Mouse (Mus musculus) MEL (cell line): ENCODE results near the gene Naa80. TPM values are rescaled to one million over a fixed set of nuclear protein-coding genes. Genes with fewer than 3 reads are reported as not detected.

Experiments used
- DNase-seq: peaks from one replicate; pipeline ENCODE4 v3.0.0; 2011; ENCODE audit warnings: low read depth, low spot score
- H3K27ac ChIP-seq: 2 replicates; pipeline ENCODE4 v1.5.1; 2012; ENCODE audit warnings: low read depth, mild to moderate bottlenecking, control low read depth, low read length, moderate library complexity; ENCODE audit not compliant: control insufficient read depth
- H3K27me3 ChIP-seq, 2 experiments: fragments of 150-350 bp in 1 of 2; sonication (generic) in 1 of 2; 2 replicates each; pipeline ENCODE4 v1.6.1; 2012; ENCODE audit warnings: low read length in 2 of 2, mild to moderate bottlenecking in 2 of 2, improper control_type of control experiment in 1 of 2, moderate library complexity in 1 of 2; ENCODE audit not compliant: insufficient read depth in 2 of 2, control insufficient read depth in 1 of 2
- H3K36me3 ChIP-seq, 2 experiments: 2 replicates each; pipeline ENCODE4 v1.6.1; 2012 to 2014; ENCODE audit warnings: low read length in 2 of 2, improper control_type of control experiment in 1 of 2, inconsistent platforms in 1 of 2, mild to moderate bottlenecking in 1 of 2; ENCODE audit not compliant: insufficient read depth in 2 of 2, control insufficient read depth in 1 of 2
- H3K4me1 ChIP-seq, 2 experiments: fragments of 150-350 bp in 1 of 2; sonication (generic) in 1 of 2; 2 replicates each; pipeline ENCODE4 v1.6.1; 2012; ENCODE audit warnings: low read length in 2 of 2, improper control_type of control experiment in 1 of 2, mild to moderate bottlenecking in 1 of 2; ENCODE audit not compliant: insufficient read depth in 2 of 2, control insufficient read depth in 1 of 2
- H3K4me3 ChIP-seq, 2 experiments: fragments of 150-350 bp in 1 of 2; sonication (generic) in 1 of 2; 2 replicates each; pipeline ENCODE4 v1.5.1; 2012; ENCODE audit warnings: low read depth in 2 of 2, low read length in 2 of 2, mild to moderate bottlenecking in 2 of 2, moderate library complexity in 2 of 2, control low read depth in 1 of 2, improper control_type of control experiment in 1 of 2; ENCODE audit not compliant: control insufficient read depth in 1 of 2, insufficient read depth in 1 of 2
- H3K79me2 ChIP-seq: 2 replicates; pipeline ENCODE4 v1.6.1; 2012; ENCODE audit warnings: mild to moderate bottlenecking, low read length, moderate library complexity; ENCODE audit not compliant: control insufficient read depth, poor library complexity, insufficient read depth
- H3K9ac ChIP-seq: 2 replicates; pipeline ENCODE4 v1.6.1; 2012; ENCODE audit warnings: low read depth, mild to moderate bottlenecking, control low read depth, low read length, moderate library complexity; ENCODE audit not compliant: control insufficient read depth, poor library complexity, severe bottlenecking
- H3K9me3 ChIP-seq: fragments of 150-350 bp; sonication (generic); replicated peaks from 2 replicates; pipeline ENCODE4 v1.6.1; 2012; ENCODE audit warnings: mild to moderate bottlenecking, low read length, improper control_type of control experiment, moderate library complexity; ENCODE audit not compliant: insufficient read depth
- CHD1 ChIP-seq: IDR thresholded peaks from 2 replicates; pipeline ENCODE4 v1.6.1; 2012; ENCODE audit warnings: low read depth, mild to moderate bottlenecking, inconsistent platforms, low read length, improper control_type of control experiment
- E2F4 ChIP-seq: IDR thresholded peaks from 2 replicates; pipeline ENCODE4 v1.6.1; 2011; ENCODE audit warnings: low read depth, low read length, improper control_type of control experiment, borderline replicate concordance
- ELF1 ChIP-seq: IDR thresholded peaks from 2 replicates; pipeline ENCODE4 v1.6.1; 2014; ENCODE audit warnings: low read depth, mild to moderate bottlenecking, inconsistent platforms, low read length, improper control_type of control experiment, moderate library complexity
- EP300 ChIP-seq, 2 experiments: IDR thresholded peaks; 2 replicates each; pipeline ENCODE4 v1.6.1; 2011; ENCODE audit warnings: improper control_type of control experiment in 2 of 2, low read length in 2 of 2, low read depth in 1 of 2, mild to moderate bottlenecking in 1 of 2
- JUND ChIP-seq: IDR thresholded peaks from 2 replicates; pipeline ENCODE4 v1.6.1; 2011; ENCODE audit warnings: low read depth, mild to moderate bottlenecking, improper control_type of control experiment, low read length
- MAFK ChIP-seq: IDR thresholded peaks from 2 replicates; pipeline ENCODE4 v1.6.1; 2011; ENCODE audit warnings: low read depth, mild to moderate bottlenecking, low read length, improper control_type of control experiment, borderline replicate concordance
- MAX ChIP-seq: IDR thresholded peaks from 2 replicates; pipeline ENCODE4 v1.6.1; 2011; ENCODE audit warnings: low read length, improper control_type of control experiment
- MEF2A ChIP-seq: IDR thresholded peaks from 2 replicates; pipeline ENCODE4 v1.6.1; 2014; ENCODE audit warnings: low read depth, mild to moderate bottlenecking, inconsistent platforms, low read length, improper control_type of control experiment; ENCODE audit not compliant: poor library complexity, insufficient replicate concordance, severe bottlenecking; ENCODE audit errors: extremely low read depth
- POLR2A ChIP-seq, 2 experiments: IDR thresholded peaks; 2 replicates each; pipeline ENCODE4 v1.6.1; 2011 to 2012; ENCODE audit warnings: low read length in 2 of 2, mild to moderate bottlenecking in 2 of 2, control low read depth in 1 of 2, improper control_type of control experiment in 1 of 2, low read depth in 1 of 2, moderate library complexity in 1 of 2; ENCODE audit not compliant: control insufficient read depth in 1 of 2, insufficient read depth in 1 of 2, poor library complexity in 1 of 2
- RCOR1 ChIP-seq: IDR thresholded peaks from 2 replicates; pipeline ENCODE4 v1.6.1; 2012; ENCODE audit warnings: low read depth, mild to moderate bottlenecking, inconsistent platforms, low read length, improper control_type of control experiment
- SMC3 ChIP-seq: IDR thresholded peaks from 2 replicates; pipeline ENCODE4 v1.6.1; 2011; ENCODE audit warnings: low read depth, low read length, improper control_type of control experiment
- TAL1 ChIP-seq: IDR thresholded peaks from 2 replicates; pipeline ENCODE4 v1.6.1; 2012; ENCODE audit warnings: mild to moderate bottlenecking, inconsistent platforms, low read length, moderate library complexity, mixed read lengths
- TCF12 ChIP-seq: IDR thresholded peaks from 2 replicates; pipeline ENCODE4 v1.6.1; 2014; ENCODE audit warnings: low read depth, mild to moderate bottlenecking, inconsistent platforms, low read length, improper control_type of control experiment, moderate library complexity
- UBTF ChIP-seq: IDR thresholded peaks from 2 replicates; pipeline ENCODE4 v1.6.1; 2012; ENCODE audit warnings: low read depth, mild to moderate bottlenecking, inconsistent platforms, low read length, improper control_type of control experiment, moderate library complexity, borderline replicate concordance; ENCODE audit not compliant: insufficient read depth
- USF1 ChIP-seq: IDR thresholded peaks from 2 replicates; pipeline ENCODE4 v1.6.1; 2014; ENCODE audit warnings: low read depth, mild to moderate bottlenecking, inconsistent platforms, low read length, improper control_type of control experiment, moderate library complexity
- ZMIZ1 ChIP-seq: IDR thresholded peaks from 2 replicates; pipeline ENCODE4 v1.6.1; 2012; ENCODE audit warnings: low read depth, mild to moderate bottlenecking, inconsistent platforms, low read length, improper control_type of control experiment, moderate library complexity
- ZNF384 ChIP-seq: IDR thresholded peaks from 2 replicates; pipeline ENCODE4 v1.6.1; 2012; ENCODE audit warnings: low read depth, mild to moderate bottlenecking, inconsistent platforms, low read length, improper control_type of control experiment
- polyA plus RNA-seq, 2 experiments: library from polyadenylated mRNA; stranded (reverse) in 1 of 2; unstranded in 1 of 2; fragments of >175 nt in 1 of 2; fragments of >200 nt in 1 of 2; gene quantifications; 2 replicates each; pipeline versions ENCODE4 v1.2.1 to v1.2.4; 2012; ENCODE audit warnings: low replicate concordance in 2 of 2, low read depth in 1 of 2; ENCODE audit not compliant: insufficient read length in 2 of 2, insufficient read depth in 1 of 2, missing spikeins in 1 of 2
- total RNA-seq: library from RNA; depleted of rRNA; stranded (reverse); fragments of 300-350 nt; gene quantifications from 2 replicates; pipeline ENCODE4 v1.2.3, GENCODE M21; 2012

Gene Naa80
- total and polyA plus RNA-seq, 3 experiments = 14.3 to 74.0 TPM; not detected in 1

DNA sequence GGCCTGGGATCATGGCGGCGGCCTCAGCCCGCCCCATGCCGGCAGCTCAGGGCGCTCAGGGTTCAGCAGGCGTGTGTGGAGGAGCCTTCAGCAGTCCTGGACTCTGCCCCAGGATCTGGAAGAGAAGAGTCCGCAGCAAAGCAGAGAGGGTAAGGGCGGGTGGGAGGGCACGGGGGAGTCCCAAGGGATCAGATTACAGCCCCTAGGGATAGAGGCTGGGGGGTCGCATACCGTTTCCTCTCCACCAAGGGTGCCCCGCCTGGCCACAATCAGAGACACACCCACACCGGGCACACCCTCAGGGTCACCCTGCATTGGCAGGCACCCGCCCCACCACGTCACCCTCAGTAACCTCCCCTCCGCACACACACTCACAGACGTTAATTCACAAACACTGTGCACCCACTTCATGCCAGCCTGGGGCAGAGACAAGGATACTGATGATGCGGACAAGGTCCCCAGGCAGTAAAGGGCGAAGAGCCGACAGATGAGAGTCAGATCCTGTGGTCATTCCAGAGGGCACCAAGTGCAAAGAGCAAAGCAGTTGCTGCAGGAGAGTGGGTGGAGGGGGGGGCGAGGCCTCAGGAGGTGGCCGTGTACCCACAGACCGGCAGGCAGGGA lies 26.5 kb downstream of the Naa80 start:
- H3K4me1 ChIP-seq = peaks cover 0 to 23% of the 10 kb centered on the region in 2 experiments; a peak in 3 of 4 replicates
- H3K27me3 ChIP-seq = no peaks in the 10 kb centered on the region
- no peak overlapping the region for H3K27ac ChIP-seq
- no peaks in the 10 kb centered on the region; the same call in 1 of the 2 replicates for H3K79me2 ChIP-seq
- H3K9me3 ChIP-seq = no peaks in the 10 kb centered on the region
- no peak overlapping the region for H3K4me3 ChIP-seq
- peaks cover 0 to 10% of the 10 kb centered on the region in 2 experiments; a peak in 2 of 4 replicates for H3K36me3 ChIP-seq
- DNase-seq = no peak
- H3K9ac ChIP-seq = no peak overlapping the region
- no peak for TF ChIP-seq ZNF384
- no peak for TF ChIP-seq UBTF
- no peak for TF ChIP-seq RCOR1
- TF ChIP-seq MAFK = no peak

DNA sequence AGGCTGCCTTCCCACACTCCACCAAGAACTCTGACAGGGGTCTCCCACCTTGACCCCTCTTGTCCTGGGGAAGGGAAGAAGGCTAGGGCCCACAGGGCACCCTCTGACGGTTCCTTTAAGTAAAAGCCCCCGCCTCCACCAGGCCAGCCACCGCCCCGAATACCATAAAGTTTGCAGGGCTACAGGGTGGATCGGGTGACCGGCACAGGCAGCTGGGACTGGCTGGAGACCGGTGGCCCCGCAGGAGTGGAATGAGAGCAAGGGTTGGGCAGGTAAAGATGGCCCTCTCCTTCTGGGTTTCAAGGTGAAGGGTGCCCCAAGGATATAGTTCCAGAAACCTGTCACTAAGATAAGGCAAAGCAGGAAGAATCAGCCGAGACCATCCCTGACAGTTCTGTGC lies 27.9 kb downstream of the Naa80 start:
- H3K4me3 ChIP-seq = no peak overlapping the region
- H3K36me3 ChIP-seq = peaks cover 0 to 10% of the 10 kb centered on the region in 2 experiments; a peak in 2 of 4 replicates
- peaks cover 0 to 27% of the 10 kb centered on the region in 2 experiments; a peak in 3 of 4 replicates for H3K4me1 ChIP-seq
- H3K27me3 ChIP-seq = no peaks in the 10 kb centered on the region
- H3K9me3 ChIP-seq = no peaks in the 10 kb centered on the region
- TF ChIP-seq ELF1 (no peak), USF1 (no peak), CHD1 (no peak), EP300 (IDR thresholded peaks at IDR 0.05; ENCODE audit: low read depth in 1 of 2, low read length in 2 of 2) (no peak), E2F4 (no peak), TAL1 (no peak), ZMIZ1 (no peak), UBTF (no peak), POLR2A (IDR thresholded peaks at IDR 0.05; ENCODE audit: control insufficient read depth in 1 of 2, insufficient read depth in 1 of 2, low read depth in 1 of 2, low read length in 2 of 2, poor library complexity in 1 of 2) (no peak), SMC3 (no peak), TCF12 (no peak), MEF2A (no peak), JUND (no peak), MAX (no peak)
- TF ChIP-seq, all 39 proteins: peak for 0
- H3K79me2 ChIP-seq = no peaks in the 10 kb centered on the region; the same call in 1 of the 2 replicates
- no peak overlapping the region for H3K27ac ChIP-seq
- no peak for DNase-seq
- no peak overlapping the region for H3K9ac ChIP-seq
